Mouse (Mus musculus) heart, adult 2 months (tissue): Measurements from ENCODE around the gene Nhlrc1.

Experiments used
- CTCF ChIP-seq: fragments of 200-600 bp; IDR thresholded peaks from 2 replicates; pipeline ENCODE4 v1.8.1; 2022; ENCODE audit warnings: antibody characterized with exemption, mild to moderate bottlenecking, moderate library complexity
- EP300 ChIP-seq: fragments of 200-500 bp; IDR thresholded peaks from 2 replicates; pipeline ENCODE4 v1.6.1; 2011; ENCODE audit warnings: low read depth, low read length, control low read depth; ENCODE audit not compliant: insufficient read depth
- POLR2A ChIP-seq: fragments of 200-500 bp; IDR thresholded peaks from 2 replicates; pipeline ENCODE4 v1.6.1; 2011; ENCODE audit warnings: mild to moderate bottlenecking, low read depth, low read length, control low read depth; ENCODE audit not compliant: insufficient read depth

DNA sequence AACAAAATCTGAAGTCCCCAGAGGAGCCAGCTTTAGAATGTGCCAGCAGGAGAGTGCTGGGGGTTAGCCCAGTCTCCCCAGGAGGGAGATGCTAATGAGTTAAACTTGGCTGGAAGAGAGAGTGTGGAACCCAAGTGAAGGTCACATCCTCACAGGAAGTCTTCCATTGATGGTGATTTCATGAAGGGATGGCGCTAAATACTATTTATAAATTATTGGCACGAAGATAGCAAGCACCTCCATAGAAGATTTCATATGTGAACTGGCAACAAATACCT, 21.4 kb downstream of the Nhlrc1 start:
- TF ChIP-seq EP300: no peak
- no peak for TF ChIP-seq CTCF
- no peak for TF ChIP-seq POLR2A
